Mouse (Mus musculus): ENCODE results near the gene Tnrc18.
A peak's percentile ranks its signal among the peaks of the same experiment; 100 is the strongest.

Gene Tnrc18

DNA sequence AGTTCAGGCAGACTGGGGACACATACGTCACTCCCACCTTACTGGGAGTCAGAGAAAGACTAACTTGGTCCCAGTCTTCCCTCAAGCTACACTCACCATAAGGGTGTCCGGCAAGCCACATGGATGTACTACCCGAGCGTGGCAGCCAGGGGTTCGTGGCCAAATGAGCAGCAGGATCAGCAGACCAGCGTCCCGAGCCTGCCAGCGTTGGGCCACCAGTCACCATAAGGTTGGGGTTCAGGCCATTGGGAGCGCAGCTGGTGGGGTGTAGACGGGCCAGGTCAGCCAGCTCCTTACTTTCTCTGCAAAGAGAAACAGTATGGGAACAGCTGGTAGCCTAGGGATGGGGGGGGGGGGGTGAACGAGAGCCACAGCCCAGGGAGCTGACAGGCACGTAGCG is 41.4 kb downstream of the Tnrc18 start:
- DNase-seq (ENCODE audit: low spot score in 2 of 2), result no peak

DNA sequence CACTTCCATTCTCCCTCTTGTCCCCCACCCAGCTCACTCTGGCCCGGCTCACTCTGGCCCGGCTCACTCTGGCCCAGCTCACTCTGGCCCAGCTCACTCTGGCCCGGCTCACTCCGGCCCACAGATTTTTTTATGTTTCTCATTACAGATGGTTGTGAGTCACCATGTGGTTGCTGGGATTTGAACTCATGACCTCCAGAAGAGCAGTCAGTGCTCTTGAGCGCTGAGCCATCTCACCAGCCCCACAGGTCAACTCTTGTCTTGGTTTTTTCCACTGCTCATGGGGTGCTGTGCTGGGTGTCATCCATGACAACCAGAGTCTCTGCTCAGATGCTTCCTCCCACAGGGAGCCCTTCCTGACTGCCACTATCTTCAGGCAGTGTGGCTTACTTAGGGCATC is 42.7 kb downstream of the Tnrc18 start:
- no peak for DNase-seq (ENCODE audit: low spot score in 2 of 2)

GRCm38 (mm10) chr5:142771964-142772363 is 45.5 kb downstream of the Tnrc18 start:
- DNase-seq (ENCODE audit: low spot score in 2 of 2), result no peak

- no peak for DNase-seq (ENCODE audit: low spot score in 2 of 2)
These were observed 46.4 kb downstream of the Tnrc18 start for GRCm38 (mm10) chr5:142771034-142771433.

DNA sequence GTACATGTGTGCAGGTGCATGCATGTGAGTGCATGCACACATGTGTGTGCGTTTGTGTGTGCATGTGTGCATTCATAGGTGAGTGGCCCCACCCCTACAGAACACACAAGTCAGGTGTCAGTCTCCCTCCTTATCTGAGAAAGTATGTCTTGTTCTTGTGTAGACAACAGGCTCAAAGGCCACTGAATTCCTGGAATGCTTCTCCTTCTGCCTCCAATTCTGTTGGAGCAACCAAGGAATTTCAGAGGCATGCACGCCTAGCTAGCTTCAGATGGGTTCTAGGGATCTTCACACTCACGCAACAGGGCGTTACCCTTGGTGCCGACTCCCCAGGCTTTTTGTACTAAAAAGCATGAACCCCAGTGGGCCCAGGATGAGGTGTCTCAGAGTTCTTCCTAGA is 47.8 kb downstream of the Tnrc18 start:
- no peak for DNase-seq (ENCODE audit: low spot score in 2 of 2)

DNA sequence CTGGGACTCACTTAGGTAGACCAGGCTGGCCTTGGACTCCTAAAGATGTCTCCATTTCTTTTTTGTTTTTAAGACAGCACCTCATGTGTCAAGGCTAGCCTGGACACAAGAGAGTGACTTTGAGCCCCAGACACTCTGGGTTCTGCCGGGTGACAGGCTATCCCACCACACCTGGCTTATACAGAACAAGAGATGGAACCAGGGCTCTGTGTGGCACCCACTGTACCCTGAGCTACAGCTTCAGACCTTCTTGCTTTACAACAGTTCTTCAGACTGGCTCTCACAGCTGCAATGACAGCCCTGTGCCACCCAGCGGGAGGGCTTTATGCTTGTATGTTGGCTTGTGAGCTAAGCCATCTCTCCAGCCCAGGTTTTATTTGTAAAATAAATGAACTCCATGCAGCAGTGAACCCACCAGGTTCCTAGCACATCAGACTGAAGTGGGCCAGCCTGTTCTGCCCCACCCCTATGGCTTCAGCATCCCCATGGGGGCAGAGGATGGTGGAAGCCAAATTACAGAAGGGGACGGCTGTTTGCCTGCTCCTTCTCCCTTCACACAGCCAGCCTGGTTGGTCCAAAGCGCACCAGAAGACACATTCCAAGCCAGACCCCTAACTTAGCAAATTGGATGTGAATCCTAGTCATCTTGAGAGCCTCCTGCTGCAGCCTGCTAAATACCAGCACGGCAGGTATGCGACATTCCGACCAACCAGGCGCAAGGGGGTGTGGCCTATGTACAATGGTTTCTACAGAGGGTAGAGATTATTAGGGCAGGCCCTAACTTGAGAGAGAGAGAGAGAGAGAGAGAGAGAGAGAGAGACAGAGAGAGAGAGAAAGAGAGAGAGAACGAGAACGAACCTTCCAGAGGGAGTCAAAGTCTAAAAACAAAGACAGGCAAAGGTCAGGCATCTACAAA is 48.9 kb downstream of the Tnrc18 start:
- no peak for DNase-seq (ENCODE audit: low spot score in 2 of 2)

GRCm38 (mm10) chr5:142767937-142768336 is 49.5 kb downstream of the Tnrc18 start:
- peak in 1 of 2 experiments; percentile 59 for DNase-seq (ENCODE audit: low spot score in 2 of 2)

- no peak for DNase-seq (ENCODE audit: low spot score in 2 of 2)
These were observed 50.8 kb downstream of the Tnrc18 start for GRCm38 (mm10) chr5:142766708-142767107.

DNA sequence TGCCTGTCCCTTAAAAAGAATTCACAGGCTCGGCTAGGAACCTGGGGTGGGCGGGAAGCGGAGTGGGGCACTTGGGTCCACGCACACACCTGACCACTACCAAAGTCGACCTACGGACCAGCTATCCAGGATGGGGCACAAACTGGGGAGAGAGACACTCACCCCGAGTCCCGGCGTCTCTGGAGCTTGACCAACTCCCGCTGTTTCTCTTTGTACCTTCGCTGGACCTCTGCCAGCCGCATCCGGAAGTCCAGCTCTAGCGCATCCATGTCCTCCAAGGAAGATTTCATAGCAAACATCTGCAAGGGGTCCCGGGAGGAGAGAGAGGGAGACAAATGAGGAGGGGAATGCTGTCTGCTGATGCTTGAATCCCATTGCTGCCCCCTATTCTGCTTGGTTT is 52.6 kb downstream of the Tnrc18 start:
- no peak for DNase-seq (ENCODE audit: low spot score in 2 of 2)

GRCm38 (mm10) chr5:142764306-142764705 is 53.2 kb downstream of the Tnrc18 start:
- DNase-seq (ENCODE audit: low spot score in 2 of 2), result no peak

DNA sequence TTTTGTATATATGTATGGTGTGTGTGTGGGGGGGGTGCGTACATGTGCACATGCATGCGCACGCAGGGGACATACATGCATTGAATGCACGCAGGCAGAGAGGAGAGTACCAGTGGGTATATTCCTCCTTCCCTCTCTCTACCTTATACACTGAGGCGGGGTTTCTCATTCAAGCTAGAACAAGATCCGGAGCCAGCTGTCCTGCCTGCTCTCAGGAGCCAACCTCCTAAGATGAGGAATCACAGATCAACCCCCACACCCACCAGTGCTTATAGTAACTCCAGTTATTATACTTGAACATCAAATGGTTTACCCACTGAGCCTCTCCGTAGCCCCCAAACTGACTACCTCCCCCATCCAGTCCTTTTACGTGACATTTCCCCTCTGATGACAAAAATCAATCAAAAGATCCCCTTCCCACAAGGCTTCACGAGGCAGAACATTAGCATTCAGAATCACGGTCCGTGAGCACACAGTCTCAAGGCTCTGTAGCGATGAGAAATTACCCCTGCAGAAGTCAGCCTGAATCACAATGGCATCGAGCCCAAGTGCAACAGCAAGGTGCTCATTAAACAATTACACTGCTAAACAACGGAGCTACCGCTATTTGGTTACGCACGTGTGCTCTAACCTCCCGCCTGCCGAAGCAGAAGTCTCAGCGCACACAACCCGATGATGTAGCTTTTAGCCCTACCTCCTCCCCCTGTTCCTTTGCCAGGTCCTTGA is 55.2 kb downstream of the Tnrc18 start:
- no peak for DNase-seq (ENCODE audit: low spot score in 2 of 2)

- DNase-seq (ENCODE audit: low spot score in 2 of 2), result no peak
These were observed 56.0 kb downstream of the Tnrc18 start for GRCm38 (mm10) chr5:142761326-142761983.

- no peak for DNase-seq (ENCODE audit: low spot score in 2 of 2)
These were observed 57.7 kb downstream of the Tnrc18 start for GRCm38 (mm10) chr5:142759786-142760185.

- no peak for DNase-seq (ENCODE audit: low spot score in 2 of 2)
These were observed 65.2 kb downstream of the Tnrc18 start for GRCm38 (mm10) chr5:142752241-142752640.

- DNase-seq (ENCODE audit: low spot score in 2 of 2), result no peak
These were observed 67.3 kb downstream of the Tnrc18 start for GRCm38 (mm10) chr5:142750173-142750572.

GRCm38 (mm10) chr5:142747026-142747629 is 70.3 kb downstream of the Tnrc18 start:
- DNase-seq (ENCODE audit: low spot score in 2 of 2), result no peak

DNA sequence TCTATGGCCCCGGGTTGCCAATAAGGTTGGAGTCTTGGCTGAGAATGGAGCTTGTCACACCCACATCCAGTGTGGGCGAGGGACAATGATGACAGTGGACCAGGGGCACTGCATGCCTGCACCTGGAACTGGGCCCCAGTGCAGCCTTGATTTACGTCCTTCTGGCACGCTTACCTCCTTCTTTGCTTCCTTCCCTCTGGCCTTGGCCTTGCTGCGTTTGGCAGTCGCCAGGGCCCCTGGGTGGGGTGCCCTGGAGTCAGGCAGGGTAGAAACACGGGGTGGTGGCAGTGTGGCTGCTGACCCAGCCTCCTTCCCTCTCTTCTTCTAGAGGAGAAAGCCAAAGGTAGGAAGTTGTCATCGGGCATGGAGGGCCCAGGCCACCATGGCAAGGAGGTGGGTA is 77.5 kb downstream of the Tnrc18 start:
- no peak for DNase-seq (ENCODE audit: low spot score in 2 of 2)

DNA sequence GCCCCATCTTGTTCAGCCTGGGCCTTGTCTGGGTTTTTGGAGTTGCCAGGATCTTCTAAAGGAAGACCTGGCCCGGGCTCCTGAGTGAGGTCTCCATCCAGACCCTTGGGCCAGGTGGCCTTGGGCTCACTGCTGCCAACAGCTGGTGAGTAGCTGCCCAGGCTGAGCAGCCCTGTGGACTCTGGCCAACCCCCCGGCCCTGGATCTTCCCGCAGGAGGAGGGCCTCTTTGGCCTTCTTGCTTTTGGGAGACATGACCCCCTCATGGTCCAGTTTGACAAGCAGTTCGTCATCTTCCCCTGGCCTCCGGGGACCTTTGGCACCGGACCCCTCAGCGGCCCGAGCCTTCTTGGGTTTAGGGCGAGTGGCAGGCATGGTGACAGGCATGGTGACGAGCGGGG is 85.5 kb downstream of the Tnrc18 start:
- DNase-seq (ENCODE audit: low spot score in 2 of 2), result no peak

- DNase-seq (ENCODE audit: low spot score in 2 of 2), result no peak
These were observed 87.2 kb downstream of the Tnrc18 start for GRCm38 (mm10) chr5:142730295-142730694.

- DNase-seq (ENCODE audit: low spot score in 2 of 2), result no peak
These were observed 89.2 kb downstream of the Tnrc18 start for GRCm38 (mm10) chr5:142728301-142728700.

DNA sequence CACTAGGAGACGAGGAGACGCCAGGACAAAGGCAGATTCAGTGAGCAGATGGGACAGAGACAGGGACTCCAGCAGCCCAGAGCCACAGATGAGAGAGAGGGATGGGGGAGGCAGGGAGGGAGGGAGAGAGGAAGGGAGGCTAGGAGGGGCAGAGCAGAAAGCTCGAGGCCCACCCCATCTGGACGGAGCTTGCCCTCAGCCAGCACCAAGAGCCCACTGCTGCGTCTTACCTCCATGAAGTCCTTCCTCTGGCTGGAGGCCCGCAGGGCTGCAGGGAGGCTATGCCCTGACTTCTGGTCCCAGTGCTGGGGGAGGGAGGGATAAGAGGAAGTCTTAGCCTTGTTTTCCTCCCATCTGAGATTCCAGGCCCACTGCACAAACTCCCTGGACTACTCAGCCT is 90.7 kb downstream of the Tnrc18 start:
- DNase-seq (ENCODE audit: low spot score in 2 of 2), result no peak

DNA sequence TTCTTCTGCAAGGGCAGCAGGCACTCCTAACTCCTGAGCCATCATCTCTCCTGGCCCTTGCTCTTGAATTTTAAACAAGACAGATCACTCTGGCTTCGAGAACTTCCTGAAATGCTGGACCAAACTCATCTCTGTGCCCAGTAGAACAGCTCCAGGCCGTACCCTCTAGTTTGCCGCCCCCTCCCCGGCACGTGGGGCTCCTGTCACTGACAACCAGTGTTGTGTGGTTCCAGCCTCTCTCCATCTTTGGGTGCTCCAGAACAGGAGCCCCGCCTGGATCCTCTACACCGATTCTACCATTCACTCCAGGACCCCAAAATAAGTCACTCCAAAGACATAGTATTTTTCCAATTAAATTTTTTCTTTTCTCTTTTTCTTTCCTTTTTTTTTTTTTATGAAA is 93.2 kb downstream of the Tnrc18 start:
- DNase-seq (ENCODE audit: low spot score in 2 of 2), result no peak

Data from urinary bladder, postnatal 4 days (tissue).